Mouse (Mus musculus) left cerebral cortex, adult 6 months (tissue): Measurements from ENCODE around the gene Ang4. TPM values are rescaled to one million over a fixed set of nuclear protein-coding genes. Genes with fewer than 3 reads are reported as not detected.

Experiments used
- long read RNA-seq, 2 experiments: library from polyadenylated mRNA; unstranded; transcript quantifications; one replicate each; pipeline ENCODE4 v2.0.0; 2019 to 2020
- polyA plus RNA-seq: library from polyadenylated mRNA; unstranded; fragments of <200 nt; fragmentation: Nextera tagmentation; gene quantifications from 2 replicates; pipeline ENCODE4 v1.2.3, GENCODE M21; 2021

Ang4 gene
- not detected in 2 replicates for polyA plus RNA-seq
- long read RNA-seq, experiment 1 = 0 reads
- long read RNA-seq, experiment 2 = 0 reads

DNA sequence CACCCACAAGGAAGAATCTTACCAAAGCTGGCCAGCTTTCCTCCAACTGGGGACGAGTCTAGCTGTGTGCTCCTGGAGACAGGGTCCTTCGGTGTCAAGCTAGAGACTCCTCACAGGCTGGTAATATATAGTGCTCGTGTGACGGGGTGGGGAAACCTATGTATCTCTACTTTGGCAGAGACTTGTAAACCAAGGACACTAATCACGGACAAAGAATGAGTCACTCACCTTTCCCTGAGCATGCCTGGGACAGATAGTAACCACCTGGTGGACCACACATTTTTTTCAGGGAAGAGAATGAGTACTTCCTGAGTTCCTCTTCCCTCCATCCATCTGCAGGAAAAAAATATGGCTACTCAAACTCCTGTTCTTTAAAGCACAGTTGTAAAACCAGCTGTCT is at the start of gene Ang4:
TSS of gene Ang4 (minus strand) at position 101 of the 400 bp plus-strand sequence.

DNA sequence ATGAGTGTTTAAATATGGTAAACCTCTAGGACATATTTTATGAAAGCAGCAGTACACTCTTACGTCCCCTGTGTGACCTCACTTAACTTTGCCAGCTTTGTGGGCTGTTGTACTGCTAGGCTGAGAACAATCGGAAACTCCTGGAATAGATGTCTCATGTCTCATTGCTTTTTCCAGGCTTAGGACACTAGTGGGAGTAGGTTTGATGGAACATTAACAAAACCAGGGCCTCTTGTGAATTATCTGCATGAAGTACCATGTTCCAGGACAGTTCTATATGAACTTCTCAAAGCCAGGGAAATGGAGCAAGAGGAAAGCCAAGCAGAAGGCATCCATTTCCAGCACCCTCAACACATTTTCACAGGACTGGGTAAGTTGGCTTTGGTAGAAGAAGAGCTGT is 26.4 kb upstream of the Ang4 start, which contains the start of gene AY358078:
TSS of gene AY358078 (plus strand) at position 301 of the 400 bp plus-strand sequence.

DNA sequence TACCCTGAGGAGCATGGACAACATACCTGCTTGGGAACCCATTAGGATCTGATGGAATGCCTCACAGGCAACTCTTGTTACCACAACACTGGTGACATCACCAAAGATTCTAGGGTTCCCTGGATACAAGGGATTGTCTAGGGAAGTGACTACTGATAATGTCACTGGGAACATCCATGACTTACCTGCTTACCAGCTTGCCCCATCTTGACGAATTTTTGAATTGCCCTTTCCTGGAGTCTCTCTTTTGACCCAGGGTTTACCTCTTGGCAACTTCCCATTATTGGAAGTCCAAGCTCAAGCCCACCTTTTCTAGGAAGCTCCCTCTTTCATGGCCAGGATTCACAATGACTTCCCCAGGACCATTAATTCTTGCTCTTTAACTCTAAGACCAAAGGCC is 56.3 kb downstream of the Ang4 start, which contains the start of gene Gm5800:
TSS of gene Gm5800 (minus strand) at position 101 of the 400 bp plus-strand sequence.

Other genes with a start within 250 kb of the Ang4 start
- gene Gm5622, start 220.8 kb downstream of the Ang4 start, polyA plus RNA-seq = not detected in 2 replicates
- gene Gm17175, start 199.5 kb downstream of the Ang4 start, polyA plus RNA-seq = not detected in 2 replicates
- gene Gm17174, start 181.5 kb downstream of the Ang4 start, polyA plus RNA-seq = not detected in 2 replicates
- gene Gm17078, start 162.3 kb downstream of the Ang4 start, polyA plus RNA-seq = not detected in 2 replicates
- not detected in 2 replicates for gene Gm4181, start 137.9 kb downstream of the Ang4 start, polyA plus RNA-seq
- gene Gm17079, start 78.1 kb downstream of the Ang4 start, polyA plus RNA-seq = not detected in 2 replicates
- gene Gm5800, start 56.4 kb downstream of the Ang4 start, polyA plus RNA-seq = not detected in 2 replicates
- gene AY358078, start 26.5 kb upstream of the Ang4 start, polyA plus RNA-seq = not detected in 2 replicates
- gene Ear6, start 80.1 kb upstream of the Ang4 start, polyA plus RNA-seq = not detected in 2 replicates
- gene Mettl17, start 111.3 kb upstream of the Ang4 start, polyA plus RNA-seq = 11.6 and 23.7 TPM in 2 replicates
- 0.20 and 0.21 TPM in 2 replicates for gene Slc39a2, start 119.3 kb upstream of the Ang4 start, polyA plus RNA-seq
- 801 and 919 TPM in 2 replicates for gene Ndrg2, start 140.6 kb upstream of the Ang4 start, polyA plus RNA-seq
- gene Tppp2, start 144.8 kb upstream of the Ang4 start, polyA plus RNA-seq = not detected in 2 replicates
- 0.10 TPM in 1 of 2 replicates, not detected in the other for gene Rnase13, start 149.2 kb upstream of the Ang4 start, polyA plus RNA-seq
- 21.2 and 21.3 TPM in 2 replicates for gene Arhgef40, start 211.1 kb upstream of the Ang4 start, polyA plus RNA-seq
- gene Tmem253, start 242.1 kb upstream of the Ang4 start, polyA plus RNA-seq = 0.09 TPM in 1 of 2 replicates, not detected in the other
- gene Zfp219, start 247.1 kb upstream of the Ang4 start, polyA plus RNA-seq = 5.8 and 8.6 TPM in 2 replicates